8 mouse cellular contexts compared by ENCODE assay signal in genomic region chr1:119189461-119190066, GRCm38 (mm10).
DNase-seq lines count a peak whose midpoint lies in the region; ATAC-seq lines count a peak whose summit lies in the region.

No protein-coding gene starts in this region.

- no peaks in the 10 kb centered on the region for H3K9me3 ChIP-seq in heart, embryonic 12.5 days (replicated peaks)
- no peaks in the 10 kb centered on the region for H3K9me3 ChIP-seq in midbrain, embryonic 11.5 days (ENCODE audit: control insufficient read depth, low read length)

- H3K27me3 ChIP-seq in heart, embryonic 12.5 days (replicated peaks) = no peaks in the 10 kb centered on the region; the same call in 1 of the 2 replicates
- H3K27me3 ChIP-seq in midbrain, embryonic 11.5 days (ENCODE audit: control insufficient read depth, insufficient read depth, low read length) = peaks cover 8% of the 10 kb centered on the region; the same call in 1 of the 2 replicates

- H3K4me1 ChIP-seq in heart, embryonic 12.5 days (replicated peaks) = peaks cover 20% of the 10 kb centered on the region
- 0 out of 2 replicates have a peak, but pooled peaks cover 2% of the 10 kb centered on the region for H3K4me1 ChIP-seq in midbrain, embryonic 11.5 days (ENCODE audit: control insufficient read depth, insufficient read depth, low read length)

- H3K4me2 ChIP-seq in heart, embryonic 12.5 days = peak overlapping the region; percentile 69
- peak overlapping the region; percentile 34 for H3K4me2 ChIP-seq in midbrain, embryonic 11.5 days

- H3K36me3 ChIP-seq in heart, embryonic 12.5 days = no peaks in the 10 kb centered on the region
- no peaks in the 10 kb centered on the region for H3K36me3 ChIP-seq in midbrain, embryonic 11.5 days (ENCODE audit: control insufficient read depth, insufficient read depth, low read length)

- peak overlapping the region; percentile 55; the same call in 1 of the 2 replicates for H3K9ac ChIP-seq in heart, embryonic 12.5 days
- H3K9ac ChIP-seq in midbrain, embryonic 11.5 days (ENCODE audit: low read length) = 0 out of 2 replicates have a peak overlapping the region, but pooled peaks have one; percentile 25

- no peak for DNase-seq in cerebellum, adult 8-10 months
- DNase-seq in cerebellum, postnatal 25 days = peak; percentile 25 to 41
- DNase-seq in layer of hippocampus, postnatal 25 days (ENCODE audit: extremely low spot score in 1 of 2, low spot score in 1 of 2) = peak; percentile 30 to 43
- peak; percentile 84 for DNase-seq in midbrain, embryonic 11.5 days (ENCODE audit: low spot score, missing footprints)
- DNase-seq in telencephalon, adult 2 months (ENCODE audit: low read depth, low spot score) = peak; percentile 68
- DNase-seq in T-cell, adult 2 months (ENCODE audit: low spot score) = no peak

- ATAC-seq in cerebellum, adult (ENCODE audit: insufficient number of reproducible peaks, low FRiP score, low TSS enrichment) = 0 out of 2 replicates have a peak, but pooled peaks have one; percentile 41
- ATAC-seq in heart, embryonic 12.5 days (ENCODE audit: insufficient number of reproducible peaks, low FRiP score) = no peak
- 0 out of 2 replicates have a peak, but pooled peaks have one; percentile 22 for ATAC-seq in midbrain, embryonic 11.5 days (ENCODE audit: low FRiP score)

- H3K4me3 ChIP-seq in heart, embryonic 12.5 days = peak overlapping the region; percentile 35
- peak overlapping the region; percentile 4; the same call in 1 of the 2 replicates for H3K4me3 ChIP-seq in midbrain, embryonic 11.5 days (ENCODE audit: low read depth, low read length)

- H3K27ac ChIP-seq in heart, embryonic 12.5 days (ENCODE audit: poor library complexity, severe bottlenecking) = no peak overlapping the region
- no peak overlapping the region for H3K27ac ChIP-seq in midbrain, embryonic 11.5 days (ENCODE audit: low read depth, low read length)

- WGBS in heart, embryonic 12.5 days = 2% methylated on average over 23 of the region's 23 CpGs
- WGBS in midbrain, embryonic 11.5 days = 3% methylated on average over 23 of the region's 23 CpGs

Comparison
In these comparisons a context has a peak if more than half of its experiments do, and no peak if none do; other contexts are left out.
1. DNase-seq: peak in cerebellum, postnatal 25 days (2 of 2), layer of hippocampus, postnatal 25 days (2 of 2), midbrain, embryonic 11.5 days (single experiment) and telencephalon, adult 2 months (single experiment); none in cerebellum, adult 8-10 months (single experiment) and T-cell, adult 2 months (single experiment).